Mouse (Mus musculus): Measurements from ENCODE around the gene Xpa. TPM values are rescaled to one million over a fixed set of nuclear protein-coding genes. Genes with fewer than 3 reads are reported as not detected.

Gene Xpa
- total and polyA plus RNA-seq, 3 experiments: 14.5 to 21.1 (median 17.2) TPM

DNA sequence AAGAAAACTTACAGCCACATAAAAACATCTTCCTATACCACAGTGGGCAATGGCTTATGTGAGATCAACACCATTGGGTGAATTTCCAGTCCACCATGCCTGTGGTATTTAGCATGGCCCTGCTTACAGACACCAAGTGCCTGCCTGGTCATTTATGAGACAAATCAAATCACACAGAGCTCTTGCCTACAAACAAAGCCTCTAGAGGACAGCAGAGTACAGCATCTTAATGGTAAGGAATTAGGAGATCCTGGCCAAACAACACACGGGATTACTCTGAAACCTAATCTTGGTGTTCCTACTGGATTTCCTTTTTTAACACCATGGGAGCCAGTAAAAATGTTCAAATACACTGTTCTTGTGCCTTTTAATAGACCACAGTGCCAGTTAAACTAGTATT, 80.8 kb downstream of the Xpa start:
- H3K36me3 ChIP-seq (replicated peaks): peaks cover 73% of the 10 kb centered on the region
- no peak for TF ChIP-seq POLR2AphosphoS5 (IDR thresholded peaks at IDR 0.05; ENCODE audit: insufficient replicate concordance, low read depth, low read length)
- TF ChIP-seq TAL1 (conservative IDR thresholded peaks at IDR 0.05; ENCODE audit: low read depth, low read length): no peak
- TF ChIP-seq CTCF (IDR thresholded peaks at IDR 0.05; ENCODE audit: low read depth, low read length): no peak
- TF ChIP-seq GATA2 (IDR thresholded peaks at IDR 0.05; ENCODE audit: borderline replicate concordance, low read depth, low read length): no peak
- no peak for TF ChIP-seq GATA1 (IDR thresholded peaks at IDR 0.05; ENCODE audit: borderline replicate concordance, low read length)
- no peaks in the 10 kb centered on the region for H3K27me3 ChIP-seq (ENCODE audit: insufficient read depth, low read length)
- H3K9me3 ChIP-seq (replicated peaks): no peaks in the 10 kb centered on the region
- no peak overlapping the region for H3K4me3 ChIP-seq (ENCODE audit: low read depth, low read length)
- ATAC-seq (ENCODE audit: extremely low read depth, insufficient number of reproducible peaks, low FRiP score, poor library complexity, severe bottlenecking): no peak
- DNase-seq (ENCODE audit: low spot score): no peak
- H3K4me1 ChIP-seq (ENCODE audit: insufficient read depth, low read depth, low read length): no peaks in the 10 kb centered on the region

DNA sequence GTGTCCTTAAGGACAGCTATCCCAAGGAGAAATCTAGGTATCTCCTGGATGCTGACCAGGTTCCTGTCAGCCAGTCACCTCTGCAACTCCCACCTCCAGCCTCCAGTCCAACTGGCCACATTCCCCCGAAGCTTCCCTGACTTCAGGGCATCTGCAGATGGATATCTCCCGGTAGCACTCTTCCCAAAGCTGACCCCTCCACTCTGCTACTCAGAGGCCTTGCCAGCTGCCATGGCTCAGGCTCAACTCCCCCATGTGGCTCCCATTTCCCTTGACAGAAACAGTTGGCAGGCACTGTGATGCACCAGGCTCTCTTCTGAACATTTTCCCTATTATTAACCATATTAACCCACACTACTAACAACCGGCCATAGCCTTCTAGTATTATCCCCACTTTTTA, 84.8 kb downstream of the Xpa start:
- Histone ChIP-seq H3K4me1 (ENCODE audit: insufficient read depth, low read depth, low read length) (no peaks in the 10 kb centered on the region), H3K4me3 (ENCODE audit: low read depth, low read length) (no peak overlapping the region), H3K27me3 (ENCODE audit: insufficient read depth, low read length) (peaks cover 2% of the 10 kb centered on the region; the same call in 1 of the 2 replicates), H3K36me3 (replicated peaks) (peaks cover 36% of the 10 kb centered on the region), H3K9me3 (replicated peaks) (no peaks in the 10 kb centered on the region)
- ATAC-seq (ENCODE audit: extremely low read depth, insufficient number of reproducible peaks, low FRiP score, poor library complexity, severe bottlenecking): no peak
- no peak for TF ChIP-seq GATA1 (IDR thresholded peaks at IDR 0.05; ENCODE audit: borderline replicate concordance, low read length)
- no peak for TF ChIP-seq TAL1 (conservative IDR thresholded peaks at IDR 0.05; ENCODE audit: low read depth, low read length)
- TF ChIP-seq CTCF (IDR thresholded peaks at IDR 0.05; ENCODE audit: low read depth, low read length): no peak
- no peak for TF ChIP-seq POLR2AphosphoS5 (IDR thresholded peaks at IDR 0.05; ENCODE audit: insufficient replicate concordance, low read depth, low read length)
- no peak for TF ChIP-seq GATA2 (IDR thresholded peaks at IDR 0.05; ENCODE audit: borderline replicate concordance, low read depth, low read length)
- DNase-seq (ENCODE audit: low spot score): no peak

DNA sequence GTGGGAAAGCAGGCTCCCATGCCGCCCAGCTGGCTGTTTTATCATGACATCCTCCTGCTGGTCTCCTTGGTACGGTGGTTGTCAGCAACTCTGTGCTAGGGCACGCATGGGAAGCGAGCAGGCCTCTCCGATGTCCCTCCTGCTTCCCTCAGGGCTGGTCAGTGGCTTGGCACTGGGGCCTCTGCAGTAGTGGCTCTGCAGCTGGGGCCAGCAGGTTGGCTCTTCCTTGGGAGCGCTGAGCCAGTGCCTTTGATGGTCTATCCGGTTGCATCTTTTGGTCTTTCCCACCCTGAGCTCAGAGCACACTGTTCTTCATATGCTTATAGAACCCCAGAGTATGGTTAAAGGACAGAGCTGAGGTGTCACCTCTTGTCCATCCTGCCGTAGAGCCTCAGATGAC, 86.0 kb downstream of the Xpa start:
- H3K36me3 ChIP-seq (replicated peaks): peaks cover 23% of the 10 kb centered on the region

More for the DNA sequence above, 86.0 kb downstream of the Xpa start:
- ATAC-seq (ENCODE audit: extremely low read depth, insufficient number of reproducible peaks, low FRiP score, poor library complexity, severe bottlenecking) (no peak), DNase-seq (ENCODE audit: low spot score) (no peak)
- Histone ChIP-seq H3K4me1 (ENCODE audit: insufficient read depth, low read depth, low read length) (no peaks in the 10 kb centered on the region), H3K9me3 (replicated peaks) (no peaks in the 10 kb centered on the region), H3K27me3 (ENCODE audit: insufficient read depth, low read length) (peaks cover 2% of the 10 kb centered on the region; the same call in 1 of the 2 replicates), H3K4me3 (ENCODE audit: low read depth, low read length) (no peak overlapping the region)
- TF ChIP-seq POLR2AphosphoS5 (IDR thresholded peaks at IDR 0.05; ENCODE audit: insufficient replicate concordance, low read depth, low read length) (no peak), TAL1 (conservative IDR thresholded peaks at IDR 0.05; ENCODE audit: low read depth, low read length) (no peak), GATA2 (IDR thresholded peaks at IDR 0.05; ENCODE audit: borderline replicate concordance, low read depth, low read length) (no peak), CTCF (IDR thresholded peaks at IDR 0.05; ENCODE audit: low read depth, low read length) (no peak), GATA1 (IDR thresholded peaks at IDR 0.05; ENCODE audit: borderline replicate concordance, low read length) (no peak)

Other genes starting within 250 kb of the Xpa start
- gene Tdrd7, start 231.0 kb downstream of the Xpa start, total RNA-seq (2014; fragmentation: Nextera tagmentation): 1.1 and 1.4 TPM in 2 replicates
- 5.1 and 7.7 TPM in 2 replicates for gene Tdrd7, start 231.0 kb downstream of the Xpa start, total RNA-seq (2017)
- 0.06 and 0.12 TPM in 2 replicates for gene Tdrd7, start 231.0 kb downstream of the Xpa start, polyA plus RNA-seq (2012)
- 6.9 and 14.6 TPM in 2 replicates for gene Tmod1, start 157.4 kb downstream of the Xpa start, total RNA-seq (2014; fragmentation: Nextera tagmentation)
- gene Tmod1, start 157.4 kb downstream of the Xpa start, total RNA-seq (2017): 0.99 and 1.1 TPM in 2 replicates
- gene Tmod1, start 157.4 kb downstream of the Xpa start, polyA plus RNA-seq (2012): 0.64 and 0.65 TPM in 2 replicates
- 103 and 109 TPM in 2 replicates for gene Ncbp1, start 57.7 kb downstream of the Xpa start, total RNA-seq (2014; fragmentation: Nextera tagmentation)
- 119 and 130 TPM in 2 replicates for gene Ncbp1, start 57.7 kb downstream of the Xpa start, total RNA-seq (2017)
- 12.2 and 17.6 TPM in 2 replicates for gene Ncbp1, start 57.7 kb downstream of the Xpa start, polyA plus RNA-seq (2012)
- 54.6 and 57.9 TPM in 2 replicates for gene Tstd2, start 57.6 kb downstream of the Xpa start, total RNA-seq (2014; fragmentation: Nextera tagmentation)
- gene Tstd2, start 57.6 kb downstream of the Xpa start, total RNA-seq (2017): 48.2 and 51.5 TPM in 2 replicates
- 10.5 and 15.8 TPM in 2 replicates for gene Tstd2, start 57.6 kb downstream of the Xpa start, polyA plus RNA-seq (2012)
- gene Foxe1, start 147.3 kb upstream of the Xpa start, total RNA-seq (2014; fragmentation: Nextera tagmentation): not detected in 2 replicates
- gene Foxe1, start 147.3 kb upstream of the Xpa start, total RNA-seq (2017): not detected in 2 replicates
- gene Foxe1, start 147.3 kb upstream of the Xpa start, polyA plus RNA-seq (2012): not detected in 2 replicates
- gene Trmo, start 193.1 kb upstream of the Xpa start, total RNA-seq (2014; fragmentation: Nextera tagmentation): 7.1 and 12.9 TPM in 2 replicates
- gene Trmo, start 193.1 kb upstream of the Xpa start, total RNA-seq (2017): 17.9 and 20.4 TPM in 2 replicates
- gene Trmo, start 193.1 kb upstream of the Xpa start, polyA plus RNA-seq (2012): 2.9 and 4.2 TPM in 2 replicates
- 39.3 and 132 TPM in 2 replicates for gene Hemgn, start 217.2 kb upstream of the Xpa start, total RNA-seq (2014; fragmentation: Nextera tagmentation)
- gene Hemgn, start 217.2 kb upstream of the Xpa start, total RNA-seq (2017): 20.9 and 24.3 TPM in 2 replicates
- gene Hemgn, start 217.2 kb upstream of the Xpa start, polyA plus RNA-seq (2012): 5.8 and 6.3 TPM in 2 replicates

Measured in G1E (cell line).